Mouse (Mus musculus) heart, embryonic 15.5 days (tissue): ENCODE data around the gene Mycbp. TPM values are rescaled to one million over a fixed set of nuclear protein-coding genes. Genes with fewer than 3 reads are reported as not detected.
A peak's percentile ranks its signal among the peaks of the same experiment; 100 is the strongest.

Experiments
- ATAC-seq: fragments of 200-750 bp; cut with Nextera tagmentation; replicated peaks from 2 replicates; pipeline ENCODE4 v1.8.0; 2017; ENCODE audit warnings: low read depth, moderate TSS enrichment; ENCODE audit not compliant: insufficient number of reproducible peaks, insufficient read depth, low FRiP score
- H3K27ac ChIP-seq: fragments of 300-500 bp; sonication (generic); 2 replicates; pipeline ENCODE4 v1.5.1; 2015; ENCODE audit warnings: mild to moderate bottlenecking, inconsistent platforms
- H3K27me3 ChIP-seq: fragments of 300-500 bp; sonication (generic); 2 replicates; pipeline ENCODE4 v1.6.1; 2015; ENCODE audit warnings: inconsistent platforms
- H3K36me3 ChIP-seq: fragments of 300-500 bp; sonication (generic); 2 replicates; pipeline ENCODE4 v1.6.1; 2015; ENCODE audit warnings: mild to moderate bottlenecking, inconsistent platforms
- H3K4me1 ChIP-seq: fragments of 300-500 bp; sonication (generic); replicated peaks from 2 replicates; pipeline ENCODE4 v1.6.1; 2015; ENCODE audit warnings: inconsistent platforms
- H3K4me2 ChIP-seq: fragments of 300-500 bp; sonication (generic); 2 replicates; pipeline ENCODE4 v1.6.1; 2015; ENCODE audit warnings: inconsistent platforms, mild to moderate bottlenecking, moderate library complexity
- H3K4me3 ChIP-seq: fragments of 300-500 bp; sonication (generic); 2 replicates; pipeline ENCODE4 v1.5.1; 2015; ENCODE audit warnings: mild to moderate bottlenecking, inconsistent platforms
- H3K9ac ChIP-seq: fragments of 300-500 bp; sonication (generic); 2 replicates; pipeline ENCODE4 v1.6.1; 2015; ENCODE audit warnings: mild to moderate bottlenecking, inconsistent platforms
- H3K9me3 ChIP-seq: fragments of 300-500 bp; sonication (generic); replicated peaks from 2 replicates; pipeline ENCODE4 v1.6.1; 2016; ENCODE audit warnings: inconsistent platforms
- WGBS: fragments of 180-500 bp; shearing (Covaris S2); methylation state at CpG from one replicate; pipeline ENCODE4 v1.1.7; 2015; ENCODE audit warnings: mixed read lengths; 5-methylcytosine and 5-hydroxymethylcytosine counted together
- polyA plus RNA-seq: library from polyadenylated mRNA; unstranded; fragments of >200 nt; fragmentation: Nextera tagmentation; extraction: Ambion mirVana; gene quantifications from 2 replicates; pipeline ENCODE4 v1.2.1, GENCODE M21; 2015

Mycbp gene
- 47.4 and 60.1 TPM in 2 replicates for polyA plus RNA-seq

DNA sequence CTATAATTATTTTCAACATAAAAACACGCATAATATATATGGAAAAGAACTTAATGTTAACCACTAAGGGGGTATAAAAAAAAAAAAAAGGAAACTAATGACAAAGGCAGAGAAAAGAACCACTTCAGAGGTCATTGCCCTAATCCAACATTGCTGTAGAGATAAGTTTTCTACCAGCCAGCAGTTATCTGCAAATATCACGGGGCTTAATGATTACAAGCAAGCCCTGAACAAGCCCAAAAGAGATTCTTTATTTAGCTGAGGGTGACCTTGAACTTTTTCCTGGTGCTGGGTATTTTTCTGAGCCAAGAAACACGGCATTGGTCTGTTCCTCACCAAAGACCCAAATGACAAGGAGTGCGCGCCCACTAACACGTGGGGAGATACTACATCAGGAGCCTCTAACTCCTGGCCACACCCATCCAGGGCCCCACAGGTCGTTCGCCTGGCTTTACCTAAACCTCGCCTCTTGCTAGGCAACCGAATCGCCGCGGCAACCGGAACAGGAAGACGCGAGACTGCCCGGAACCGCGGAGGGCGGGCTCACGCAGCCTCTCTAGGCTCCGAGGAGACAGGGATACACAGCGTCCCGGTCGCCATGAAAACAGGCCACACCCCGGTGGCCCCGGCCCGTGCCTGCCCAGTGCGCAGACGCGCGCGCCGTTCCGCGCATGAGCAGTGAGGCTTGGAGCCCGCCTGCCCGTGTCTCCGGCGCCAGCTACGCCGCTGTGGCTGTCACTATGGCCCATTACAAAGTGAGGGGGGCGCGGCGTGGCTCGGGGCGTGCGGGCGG lies at the start of gene Mycbp:
Gene Mycbp, plus strand, starts transcription at position 500 of the 793 bp plus-strand sequence.
- ATAC-seq, result peak; percentile 100
- no peaks in the 10 kb centered on the region for H3K27me3 ChIP-seq
- peak within 1 kb of the TSS; percentile 76 for H3K4me2 ChIP-seq
- H3K27ac ChIP-seq, result peak within 1 kb of the TSS; percentile 85
- peak within 1 kb of the TSS; percentile 66 for H3K9ac ChIP-seq
- H3K4me1 ChIP-seq, result peaks cover 18% of the 10 kb centered on the region
- no peaks in the 10 kb centered on the region for H3K9me3 ChIP-seq
- H3K36me3 ChIP-seq, result 0 out of 2 replicates have a peak, but pooled peaks cover 2% of the 10 kb centered on the region
- H3K4me3 ChIP-seq, result peak within 1 kb of the TSS; percentile 61
- under 1% methylated on average over 49 of the region's 49 CpGs for WGBS

DNA sequence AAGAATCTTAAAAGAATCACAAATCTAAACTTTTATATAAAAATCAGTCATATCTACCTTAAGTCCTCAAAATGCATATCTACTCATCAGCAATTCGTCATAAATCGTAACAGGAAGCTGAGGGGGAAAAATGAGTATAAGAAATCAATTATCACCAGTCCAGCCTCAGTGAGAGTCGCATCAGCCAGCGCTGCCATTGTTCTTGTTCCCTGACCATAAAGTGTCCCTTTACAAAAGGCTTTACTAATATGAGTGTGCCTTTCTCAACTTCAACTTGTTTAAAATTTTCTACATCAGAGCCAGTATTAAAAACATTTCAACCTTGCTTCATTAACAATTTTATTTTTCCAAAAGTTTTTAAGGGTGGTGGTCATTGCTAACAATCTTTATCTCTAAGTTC lies 47.7 kb upstream of the Mycbp start:
- no peak overlapping the region for H3K4me2 ChIP-seq
- H3K27me3 ChIP-seq, result no peaks in the 10 kb centered on the region
- no peak for ATAC-seq
- H3K4me1 ChIP-seq, result no peaks in the 10 kb centered on the region
- no peak overlapping the region for H3K4me3 ChIP-seq
- no peak overlapping the region for H3K9ac ChIP-seq
- no peaks in the 10 kb centered on the region for H3K36me3 ChIP-seq
- WGBS, result 63% methylated on average over 4 of the region's 4 CpGs
- H3K27ac ChIP-seq, result no peak overlapping the region
- H3K9me3 ChIP-seq, result 0 out of 2 replicates have a peak, but pooled peaks cover 5% of the 10 kb centered on the region

DNA sequence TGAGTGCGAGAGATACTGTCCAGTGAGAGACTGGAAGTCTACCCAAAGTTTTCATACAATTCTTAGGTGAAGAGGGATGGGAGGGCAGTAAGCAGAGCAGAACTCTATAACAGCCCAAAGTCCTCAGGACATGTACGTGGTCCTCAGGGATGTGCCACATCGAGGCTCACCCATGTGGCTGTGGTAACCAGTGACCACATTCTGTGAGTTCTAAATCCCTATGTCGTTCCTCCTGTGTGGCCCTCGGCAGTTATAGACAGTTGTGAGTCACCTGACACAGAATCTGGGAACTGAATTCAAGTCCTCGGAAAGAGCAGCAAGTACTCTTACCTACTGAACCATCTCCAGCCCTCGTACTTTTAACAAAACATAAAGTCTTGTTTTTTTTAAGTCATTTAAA lies 46.5 kb upstream of the Mycbp start:
- H3K36me3 ChIP-seq, result no peaks in the 10 kb centered on the region
- H3K27me3 ChIP-seq, result no peaks in the 10 kb centered on the region
- H3K9me3 ChIP-seq, result no peaks in the 10 kb centered on the region
- ATAC-seq, result no peak
- H3K27ac ChIP-seq, result no peak overlapping the region
- no peak overlapping the region for H3K4me2 ChIP-seq
- H3K4me3 ChIP-seq, result no peak overlapping the region
- H3K9ac ChIP-seq, result no peak overlapping the region
- WGBS, result 75% methylated on average over 7 of the region's 7 CpGs
- H3K4me1 ChIP-seq, result no peaks in the 10 kb centered on the region

DNA sequence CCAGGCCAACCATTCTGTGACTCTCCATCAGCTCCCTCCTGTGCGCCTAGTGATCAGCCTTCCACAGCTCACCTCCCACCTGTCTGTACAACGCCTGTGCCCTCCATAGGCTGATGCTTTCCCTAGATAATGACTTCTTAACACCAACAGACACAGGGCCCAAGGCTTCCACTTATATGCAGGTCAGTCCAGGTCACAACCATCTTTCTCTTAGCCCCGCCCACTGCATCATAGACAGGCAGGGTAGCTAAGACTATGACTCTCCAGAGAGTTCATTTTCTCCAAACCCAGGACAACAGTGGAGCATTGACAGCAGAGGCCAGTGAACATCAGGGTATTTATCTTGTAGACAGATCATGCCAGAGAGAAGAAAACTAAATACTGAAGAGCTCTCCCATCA lies 45.3 kb upstream of the Mycbp start, which contains the start of gene 4933427I04Rik:
Gene 4933427I04Rik, plus strand, starts transcription at position 301 of the 400 bp plus-strand sequence.
- ATAC-seq, result no peak
- 74% methylated on average over 3 of the region's 3 CpGs for WGBS

DNA sequence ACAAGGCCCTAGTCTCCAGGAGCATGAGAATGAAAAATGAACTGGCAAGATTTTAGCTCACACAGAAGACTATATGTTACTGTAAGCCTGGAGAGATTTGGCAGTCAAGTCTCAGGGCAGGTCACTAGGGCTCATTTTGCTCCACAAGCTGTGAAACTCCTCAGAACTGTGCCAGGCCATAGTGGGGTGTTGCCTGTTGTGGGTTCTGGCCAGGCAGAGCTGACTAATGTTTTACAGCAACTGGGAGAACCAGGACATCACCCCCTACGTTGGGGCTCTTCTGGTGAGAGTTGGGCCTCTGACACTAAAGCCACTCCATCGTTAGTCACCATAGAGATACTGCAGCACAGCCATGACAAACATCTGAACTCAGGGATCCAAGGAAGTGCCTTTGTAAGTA lies 44.8 kb upstream of the Mycbp start:
- H3K4me3 ChIP-seq, result no peak overlapping the region
- 54% methylated on average over 2 of the region's 2 CpGs for WGBS
- H3K27ac ChIP-seq, result no peak overlapping the region
- H3K4me1 ChIP-seq, result no peaks in the 10 kb centered on the region
- H3K9me3 ChIP-seq, result no peaks in the 10 kb centered on the region
- no peaks in the 10 kb centered on the region for H3K27me3 ChIP-seq
- ATAC-seq, result no peak
- no peak overlapping the region for H3K4me2 ChIP-seq
- no peak overlapping the region for H3K9ac ChIP-seq
- H3K36me3 ChIP-seq, result no peaks in the 10 kb centered on the region

More for the DNA sequence above, 45.3 kb upstream of the Mycbp start, which contains the start of gene 4933427I04Rik:
- no peaks in the 10 kb centered on the region for H3K4me1 ChIP-seq
- no peak within 1 kb of the TSS for H3K4me2 ChIP-seq
- no peak within 1 kb of the TSS for H3K4me3 ChIP-seq
- no peak within 1 kb of the TSS for H3K27ac ChIP-seq
- no peaks in the 10 kb centered on the region for H3K9me3 ChIP-seq
- H3K9ac ChIP-seq, result no peak within 1 kb of the TSS
- H3K36me3 ChIP-seq, result no peaks in the 10 kb centered on the region
- H3K27me3 ChIP-seq, result no peaks in the 10 kb centered on the region

DNA sequence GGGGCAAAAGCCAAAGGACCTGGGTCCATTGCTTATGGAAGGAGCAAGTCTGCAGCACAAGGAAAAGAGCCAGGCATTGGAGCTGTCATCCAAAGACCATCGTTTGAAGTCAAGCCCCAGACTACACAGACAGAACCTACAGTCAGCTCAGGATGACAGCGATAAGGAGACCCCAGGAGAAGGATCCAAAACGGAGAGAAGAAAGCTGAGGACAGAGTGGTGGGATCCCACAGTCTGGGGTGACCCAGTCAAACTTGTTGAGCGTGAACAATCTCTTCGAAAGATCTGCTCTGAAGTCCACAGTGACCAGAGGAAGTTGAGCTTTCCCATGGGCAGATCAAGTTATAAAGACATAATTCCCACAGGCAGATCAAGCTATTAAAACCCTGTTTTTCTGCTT lies 44.0 kb upstream of the Mycbp start:
- no peak for ATAC-seq
- Histone ChIP-seq H3K27ac (no peak overlapping the region), H3K4me2 (no peak overlapping the region), H3K9me3 (no peaks in the 10 kb centered on the region), H3K27me3 (no peaks in the 10 kb centered on the region), H3K4me1 (no peaks in the 10 kb centered on the region), H3K4me3 (no peak overlapping the region), H3K9ac (no peak overlapping the region), H3K36me3 (no peaks in the 10 kb centered on the region)
- 77% methylated on average over 5 of the region's 5 CpGs for WGBS

DNA sequence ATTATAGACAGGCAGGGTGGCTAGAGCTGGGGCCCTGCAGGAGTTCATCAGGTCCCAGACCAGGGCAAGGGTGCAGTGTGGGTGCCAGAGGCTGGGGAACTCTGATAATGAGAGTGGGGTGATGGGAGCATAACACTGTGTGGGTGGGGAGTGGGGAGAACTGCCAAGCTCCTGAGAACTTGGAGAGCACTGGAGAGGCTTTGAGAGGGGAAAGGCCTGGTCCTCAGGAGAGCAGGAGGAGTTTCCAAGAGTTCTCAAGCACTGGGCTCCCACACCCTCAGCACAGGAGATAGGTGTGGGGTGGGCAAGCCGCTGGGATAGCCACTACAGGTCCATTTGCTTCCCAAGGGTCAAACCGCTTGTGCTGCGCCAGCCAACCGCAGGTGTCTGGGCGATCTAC lies 10.9 kb upstream of the Mycbp start:
- Histone ChIP-seq H3K4me1 (no peaks in the 10 kb centered on the region), H3K9ac (no peak overlapping the region), H3K27me3 (no peaks in the 10 kb centered on the region), H3K4me2 (no peak overlapping the region), H3K27ac (no peak overlapping the region), H3K9me3 (no peaks in the 10 kb centered on the region), H3K4me3 (no peak overlapping the region), H3K36me3 (no peaks in the 10 kb centered on the region)
- 82% methylated on average over 5 of the region's 5 CpGs for WGBS
- ATAC-seq, result no peak

DNA sequence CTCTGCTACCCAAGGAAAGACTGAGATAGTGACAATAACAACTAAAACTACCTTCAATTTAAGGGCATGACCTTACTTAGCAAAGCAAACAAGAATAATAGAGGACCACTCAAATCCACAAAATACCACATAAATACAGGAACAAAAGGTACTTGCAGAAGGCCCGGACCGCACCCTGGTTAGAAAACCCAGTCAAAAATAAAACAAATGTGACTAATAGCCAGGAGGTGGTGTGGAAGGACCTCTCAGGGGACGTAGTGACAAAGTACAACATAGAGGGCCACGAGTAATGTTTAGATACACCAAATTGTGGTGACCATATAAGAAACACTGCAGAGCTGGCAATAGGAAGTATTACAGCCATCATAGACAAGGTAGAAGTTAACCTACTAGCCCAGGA lies 10.3 kb upstream of the Mycbp start:
- no peak overlapping the region for H3K4me3 ChIP-seq
- no peaks in the 10 kb centered on the region for H3K27me3 ChIP-seq
- no peak for ATAC-seq
- H3K4me2 ChIP-seq, result no peak overlapping the region
- H3K4me1 ChIP-seq, result no peaks in the 10 kb centered on the region
- H3K9ac ChIP-seq, result no peak overlapping the region
- no peaks in the 10 kb centered on the region for H3K36me3 ChIP-seq
- no peaks in the 10 kb centered on the region for H3K9me3 ChIP-seq
- H3K27ac ChIP-seq, result no peak overlapping the region
- 83% methylated on average over 4 of the region's 4 CpGs for WGBS

DNA sequence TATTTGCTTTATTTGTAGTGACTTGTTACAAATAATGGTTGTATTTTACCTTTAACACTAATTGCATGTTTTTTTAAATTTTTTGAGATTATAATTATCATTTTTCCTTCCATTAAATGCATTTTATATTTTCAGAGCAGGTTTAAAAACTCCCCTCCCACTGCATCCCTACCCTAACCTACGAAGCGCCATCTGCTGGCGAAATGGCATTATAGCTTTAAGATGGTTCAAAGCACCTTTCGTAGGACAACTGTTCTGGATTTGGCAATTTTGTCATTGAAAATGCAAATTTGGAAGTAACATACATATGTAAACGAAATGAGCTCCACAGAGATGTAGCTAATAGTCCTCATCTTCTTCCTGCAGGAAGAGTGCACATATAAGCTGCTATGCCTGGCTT lies 5.9 kb upstream of the Mycbp start:
- Histone ChIP-seq H3K36me3 (no peaks in the 10 kb centered on the region), H3K4me3 (no peak overlapping the region), H3K4me2 (no peak overlapping the region), H3K27ac (no peak overlapping the region), H3K9ac (no peak overlapping the region), H3K4me1 (peaks cover under 1% of the 10 kb centered on the region; the same call in 1 of the 2 replicates), H3K9me3 (no peaks in the 10 kb centered on the region), H3K27me3 (no peaks in the 10 kb centered on the region)
- no peak for ATAC-seq
- WGBS, result 12% methylated on average over 5 of the region's 5 CpGs

DNA sequence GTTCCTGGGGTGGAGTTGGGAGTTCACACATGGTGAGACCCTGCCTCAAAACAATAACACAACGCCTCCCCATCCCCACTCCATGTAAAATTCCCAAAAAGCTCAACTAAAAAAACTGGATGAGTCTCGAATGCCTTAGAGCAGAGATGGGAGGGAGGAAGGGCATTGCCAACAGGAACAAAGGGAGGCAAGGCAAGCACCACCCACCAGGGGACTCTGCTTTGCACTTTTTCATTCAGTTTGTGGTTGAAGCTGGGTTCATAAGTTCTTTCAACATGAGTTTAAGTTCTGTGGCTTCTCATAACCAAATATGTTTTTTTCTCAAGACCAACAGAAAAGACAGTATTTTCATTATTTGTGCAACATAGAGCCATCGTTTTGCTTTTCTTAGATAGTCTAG lies 1.2 kb upstream of the Mycbp start:
- no peak overlapping the region for H3K9ac ChIP-seq
- H3K4me3 ChIP-seq, result no peak overlapping the region
- peaks cover 18% of the 10 kb centered on the region for H3K4me1 ChIP-seq
- H3K36me3 ChIP-seq, result 0 out of 2 replicates have a peak, but pooled peaks cover 2% of the 10 kb centered on the region
- WGBS, result 75% methylated on average over 3 of the region's 3 CpGs
- no peak overlapping the region for H3K4me2 ChIP-seq
- no peaks in the 10 kb centered on the region for H3K9me3 ChIP-seq
- no peak for ATAC-seq
- H3K27ac ChIP-seq, result no peak overlapping the region
- H3K27me3 ChIP-seq, result no peaks in the 10 kb centered on the region

DNA sequence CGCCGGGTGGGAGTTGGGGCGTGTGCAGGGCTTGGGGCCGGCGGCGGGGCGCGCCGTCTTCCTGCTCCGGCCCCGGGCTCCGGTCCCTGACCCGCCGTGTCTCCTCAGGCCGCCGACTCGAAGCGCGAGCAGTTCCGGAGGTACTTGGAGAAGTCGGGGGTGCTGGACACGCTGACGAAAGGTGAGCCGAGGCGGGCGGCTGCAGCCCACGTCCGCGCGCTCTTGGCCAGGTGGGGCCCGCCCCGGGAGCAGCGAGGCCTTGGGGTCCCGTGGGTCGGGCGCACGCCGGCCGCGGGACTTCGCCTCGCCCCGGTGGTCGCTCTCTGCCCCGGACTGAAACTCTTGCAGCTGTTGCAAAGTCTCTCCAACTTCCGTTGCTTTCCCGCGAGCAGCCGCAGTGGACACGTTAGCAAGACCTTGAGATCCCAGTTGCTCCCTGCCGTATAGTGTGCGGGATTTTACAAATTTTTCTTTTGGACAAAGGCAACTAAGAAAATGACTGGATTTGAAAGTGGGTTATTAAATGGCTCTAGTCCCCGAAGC lies 565 bp downstream of the Mycbp start:
- ATAC-seq, result no peak
- Histone ChIP-seq H3K27me3 (no peaks in the 10 kb centered on the region), H3K4me3 (peak overlapping the region; percentile 61), H3K4me2 (peak overlapping the region; percentile 76), H3K27ac (peak overlapping the region; percentile 77), H3K36me3 (peaks cover 7% of the 10 kb centered on the region; the same call in 1 of the 2 replicates), H3K4me1 (peaks cover 18% of the 10 kb centered on the region), H3K9ac (peak overlapping the region; percentile 66), H3K9me3 (no peaks in the 10 kb centered on the region)
- under 1% methylated on average over 52 of the region's 53 CpGs for WGBS
